Mouse (Mus musculus) kidney, embryonic 14.5 days (tissue): ENCODE data around the gene Hdgfl2. TPM values are rescaled to one million over a fixed set of nuclear protein-coding genes. Genes with fewer than 3 reads are reported as not detected.

Source experiments
- ATAC-seq: fragments of 200-750 bp; cut with Nextera tagmentation; 2 replicates; pipeline ENCODE4 v1.8.0; 2017; ENCODE audit warnings: moderate number of reproducible peaks, mild to moderate bottlenecking, moderate TSS enrichment, moderate library complexity; ENCODE audit not compliant: low FRiP score, low TSS enrichment
- H3K27ac ChIP-seq: fragments of 300-500 bp; sonication (generic); 2 replicates; pipeline ENCODE4 v1.5.1; 2014; ENCODE audit warnings: low read depth, mild to moderate bottlenecking, low read length, moderate library complexity, mixed read lengths
- H3K27me3 ChIP-seq: fragments of 300-500 bp; sonication (generic); 2 replicates; pipeline ENCODE4 v1.6.1; 2014; ENCODE audit warnings: mild to moderate bottlenecking, low read length; ENCODE audit not compliant: control insufficient read depth, insufficient read depth
- H3K36me3 ChIP-seq: fragments of 300-500 bp; sonication (generic); 2 replicates; pipeline ENCODE4 v1.6.1; 2014; ENCODE audit warnings: low read length, mixed read lengths; ENCODE audit not compliant: control insufficient read depth, insufficient read depth
- H3K4me1 ChIP-seq: fragments of 300-500 bp; sonication (generic); 2 replicates; pipeline ENCODE4 v1.6.1; 2014; ENCODE audit warnings: low read length, mixed read lengths; ENCODE audit not compliant: control insufficient read depth, insufficient read depth
- H3K4me2 ChIP-seq: fragments of 300-500 bp; sonication (generic); replicated peaks from 2 replicates; pipeline ENCODE4 v1.6.1; 2014; ENCODE audit warnings: low read depth, mild to moderate bottlenecking, low read length
- H3K4me3 ChIP-seq: fragments of 300-500 bp; sonication (generic); 2 replicates; pipeline ENCODE4 v1.5.1; 2014; ENCODE audit warnings: mild to moderate bottlenecking, low read length
- H3K9ac ChIP-seq: fragments of 300-500 bp; sonication (generic); 2 replicates; pipeline ENCODE4 v1.6.1; 2014; ENCODE audit warnings: low read depth, mild to moderate bottlenecking, low read length, moderate library complexity
- H3K9me3 ChIP-seq: fragments of 300-500 bp; sonication (generic); 2 replicates; pipeline ENCODE4 v1.6.1; 2016; ENCODE audit warnings: low read length; ENCODE audit not compliant: control insufficient read depth
- WGBS: fragments of 180-500 bp; shearing (Covaris S2); extraction: QIAGEN DNeasy Blood & Tissue Kit; methylation state at CpG from one replicate; pipeline ENCODE4 v1.1.7; 2014; 5-methylcytosine and 5-hydroxymethylcytosine counted together
- polyA plus RNA-seq: library from polyadenylated mRNA; unstranded; fragments of >200 nt; fragmentation: Nextera tagmentation; extraction: Ambion mirVana; gene quantifications from 2 replicates; pipeline ENCODE4 v1.2.1, GENCODE M21; 2014

Hdgfl2 gene
- polyA plus RNA-seq, 1 experiment from 2014 or later: 118 TPM

- peaks cover 56% of the 10 kb centered on the region for H3K27me3 ChIP-seq
- WGBS: 29% methylated on average over 12 of the region's 12 CpGs
- no peak overlapping the region for H3K9ac ChIP-seq
- peak overlapping the region; percentile 35 for H3K4me2 ChIP-seq
- H3K4me1 ChIP-seq: peaks cover 12% of the 10 kb centered on the region; the same call in 1 of the 2 replicates
- peak; percentile 24; the same call in 1 of the 2 replicates for ATAC-seq
- H3K4me3 ChIP-seq: peak overlapping the region; percentile 18
- peaks cover 9% of the 10 kb centered on the region for H3K9me3 ChIP-seq
- no peak overlapping the region for H3K27ac ChIP-seq
- H3K36me3 ChIP-seq: no peaks in the 10 kb centered on the region
These were observed 40.0 kb downstream of the Hdgfl2 start for GRCm38 (mm10) chr17:56119431-56119830.

GRCm38 (mm10) chr17:56119981-56120880 lies 40.8 kb downstream of the Hdgfl2 start:
- 5% methylated on average over 65 of the region's 66 CpGs for WGBS
- Histone ChIP-seq H3K4me3 (peak overlapping the region; percentile 18), H3K9me3 (peaks cover 9% of the 10 kb centered on the region), H3K4me1 (peaks cover 12% of the 10 kb centered on the region; the same call in 1 of the 2 replicates), H3K36me3 (no peaks in the 10 kb centered on the region), H3K4me2 (peak overlapping the region; percentile 35), H3K9ac (no peak overlapping the region), H3K27me3 (peaks cover 59% of the 10 kb centered on the region), H3K27ac (no peak overlapping the region)
- peak; percentile 11; the same call in 1 of the 2 replicates for ATAC-seq

DNA sequence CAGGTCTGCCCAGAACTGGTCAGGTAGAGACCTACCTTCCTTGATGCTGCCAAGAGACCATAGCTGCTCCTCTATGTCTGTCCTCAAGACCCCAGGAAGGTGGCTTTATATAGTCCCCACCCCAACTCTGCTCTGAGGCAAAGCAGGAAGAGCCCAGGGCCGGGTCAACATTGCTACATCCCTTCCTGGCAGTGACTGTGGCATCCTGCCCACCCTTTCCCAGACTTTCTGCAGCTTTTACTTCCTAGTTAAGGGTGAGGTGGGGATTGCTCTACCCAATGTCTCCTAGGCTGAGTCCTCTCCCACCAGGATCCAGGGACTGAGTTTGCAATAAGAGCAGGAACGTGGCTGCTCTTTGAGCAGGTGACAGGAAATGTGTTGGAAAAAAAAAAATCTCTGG lies 42.4 kb downstream of the Hdgfl2 start, which contains the start of gene Lrg1:
TSS of gene Lrg1 (minus strand) at position 176 of the 400 bp plus-strand sequence.
- Histone ChIP-seq H3K27ac (no peak within 1 kb of the TSS), H3K4me2 (no peak within 1 kb of the TSS), H3K9ac (no peak within 1 kb of the TSS), H3K27me3 (peaks cover 59% of the 10 kb centered on the region), H3K9me3 (peaks cover 9% of the 10 kb centered on the region), H3K36me3 (no peaks in the 10 kb centered on the region), H3K4me3 (peak within 1 kb of the TSS; percentile 18; the same call in 1 of the 2 replicates), H3K4me1 (peaks cover 12% of the 10 kb centered on the region; the same call in 1 of the 2 replicates)
- WGBS: 64% methylated on average over 2 of the region's 2 CpGs
- no peak for ATAC-seq

GRCm38 (mm10) chr17:56123161-56123560 lies 43.7 kb downstream of the Hdgfl2 start:
- peaks cover 9% of the 10 kb centered on the region for H3K9me3 ChIP-seq
- ATAC-seq: no peak
- peaks cover 59% of the 10 kb centered on the region for H3K27me3 ChIP-seq
- no peaks in the 10 kb centered on the region for H3K36me3 ChIP-seq
- no peak overlapping the region for H3K27ac ChIP-seq
- H3K4me3 ChIP-seq: no peak overlapping the region
- peaks cover 12% of the 10 kb centered on the region; the same call in 1 of the 2 replicates for H3K4me1 ChIP-seq
- H3K9ac ChIP-seq: no peak overlapping the region
- 89% methylated on average over 12 of the region's 12 CpGs for WGBS
- no peak overlapping the region for H3K4me2 ChIP-seq

- Histone ChIP-seq H3K27me3 (peaks cover 57% of the 10 kb centered on the region), H3K9me3 (peaks cover 9% of the 10 kb centered on the region), H3K9ac (peak overlapping the region; percentile 65), H3K4me2 (peak overlapping the region; percentile 81), H3K4me3 (peak overlapping the region; percentile 41), H3K27ac (no peak overlapping the region), H3K4me1 (peaks cover 12% of the 10 kb centered on the region; the same call in 1 of the 2 replicates), H3K36me3 (no peaks in the 10 kb centered on the region)
- 0 out of 2 replicates have a peak, but pooled peaks have one; percentile 3 for ATAC-seq
- 38% methylated on average over 57 of the region's 59 CpGs for WGBS
These were observed 44.4 kb downstream of the Hdgfl2 start for GRCm38 (mm10) chr17:56123681-56124340.

GRCm38 (mm10) chr17:56124377-56125275 lies 45.2 kb downstream of the Hdgfl2 start:
- Histone ChIP-seq H3K4me2 (peak overlapping the region; percentile 81), H3K27me3 (peaks cover 48% of the 10 kb centered on the region)
- WGBS: 5% methylated on average over 57 of the region's 59 CpGs

GRCm38 (mm10) chr17:56125276-56125630 lies 45.8 kb downstream of the Hdgfl2 start:
- ATAC-seq: no peak
- no peak overlapping the region for H3K4me3 ChIP-seq

More at GRCm38 (mm10) chr17:56124377-56125275, 45.2 kb downstream of the Hdgfl2 start:
- peaks cover 10% of the 10 kb centered on the region; the same call in 1 of the 2 replicates for H3K4me1 ChIP-seq
- H3K9ac ChIP-seq: peak overlapping the region; percentile 65
- H3K27ac ChIP-seq: no peak overlapping the region
- no peak for ATAC-seq
- peak overlapping the region; percentile 41 for H3K4me3 ChIP-seq
- no peaks in the 10 kb centered on the region for H3K36me3 ChIP-seq
- H3K9me3 ChIP-seq: peaks cover 9% of the 10 kb centered on the region

GRCm38 (mm10) chr17:56126175-56126574 lies 46.7 kb downstream of the Hdgfl2 start:
- Histone ChIP-seq H3K4me2 (no peak overlapping the region), H3K4me1 (no peaks in the 10 kb centered on the region), H3K4me3 (no peak overlapping the region), H3K9ac (no peak overlapping the region), H3K36me3 (no peaks in the 10 kb centered on the region), H3K27ac (no peak overlapping the region), H3K27me3 (peaks cover 33% of the 10 kb centered on the region), H3K9me3 (peaks cover 9% of the 10 kb centered on the region)
- 78% methylated on average over 11 of the region's 11 CpGs for WGBS
- ATAC-seq: no peak

More at GRCm38 (mm10) chr17:56125276-56125630, 45.8 kb downstream of the Hdgfl2 start:
- H3K4me1 ChIP-seq: peaks cover 3% of the 10 kb centered on the region; the same call in 1 of the 2 replicates
- H3K27ac ChIP-seq: no peak overlapping the region
- no peaks in the 10 kb centered on the region for H3K36me3 ChIP-seq
- H3K9ac ChIP-seq: no peak overlapping the region
- H3K4me2 ChIP-seq: no peak overlapping the region
- peaks cover 42% of the 10 kb centered on the region for H3K27me3 ChIP-seq
- H3K9me3 ChIP-seq: peaks cover 9% of the 10 kb centered on the region
- WGBS: 78% methylated on average over 4 of the region's 4 CpGs
